Comparison of ENCODE assay signal across 9 mouse cellular contexts in the genomic region with DNA sequence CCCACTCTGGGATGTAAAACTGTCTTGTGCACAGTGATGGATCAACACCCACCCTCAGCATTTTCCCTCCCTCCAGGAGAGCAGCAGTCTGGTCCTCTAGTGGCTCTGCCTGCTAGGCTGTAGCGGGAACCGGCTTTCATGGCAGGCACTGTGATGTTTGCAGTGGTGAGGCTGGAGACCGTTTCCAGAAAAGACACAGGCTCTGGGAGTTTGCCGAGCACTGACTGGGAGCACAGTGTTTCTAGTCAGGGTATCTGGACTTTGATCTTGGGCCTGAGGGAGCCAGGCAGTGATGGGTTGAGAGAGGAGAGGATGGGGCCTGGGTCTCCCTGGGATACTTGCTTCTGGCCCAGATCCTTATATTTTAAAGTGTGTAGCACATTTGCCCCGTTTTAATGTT.
DNase-seq lines count a peak whose midpoint lies in the region; ATAC-seq lines count a peak whose summit lies in the region.
"Had no signal": no experiment of that assay in that cellular context is flagged by ENCODE, and none has a peak within 500 bp of the region (broad histone marks: within the 10 kb centered on the region; RNA-seq: fewer than 3 reads in every experiment).

No protein-coding gene starts in this region.

- no peaks in the 10 kb centered on the region for H3K27me3 ChIP-seq in hindbrain, embryonic 14.5 days (ENCODE audit: control insufficient read depth, insufficient read depth, low read length)
- H3K27me3 ChIP-seq in hindbrain, embryonic 12.5 days: no peaks in the 10 kb centered on the region
- H3K27me3 ChIP-seq: lung, embryonic 15.5 days had no signal

- H3K4me3 ChIP-seq in hindbrain, embryonic 14.5 days (replicated peaks; ENCODE audit: low read length): no peak overlapping the region
- no peak overlapping the region for H3K4me3 ChIP-seq in hindbrain, embryonic 12.5 days
- H3K4me3 ChIP-seq: lung, embryonic 15.5 days had no signal

- H3K36me3 ChIP-seq in hindbrain, embryonic 14.5 days (replicated peaks; ENCODE audit: control insufficient read depth, insufficient read depth): no peaks in the 10 kb centered on the region
- H3K36me3 ChIP-seq in hindbrain, embryonic 12.5 days: no peaks in the 10 kb centered on the region
- H3K36me3 ChIP-seq: lung, embryonic 15.5 days had no signal

- H3K9ac ChIP-seq in hindbrain, embryonic 14.5 days: no peak overlapping the region
- no peak overlapping the region for H3K9ac ChIP-seq in hindbrain, embryonic 12.5 days
- H3K9ac ChIP-seq: lung, embryonic 15.5 days had no signal

- no peak for DNase-seq in hindbrain, embryonic 14.5 days (ENCODE audit: low spot score)
- DNase-seq in embryo, embryonic 10.5 days (ENCODE audit: low spot score): peak; percentile 31
- peak; percentile 13 to 62 for DNase-seq in left cerebral cortex, postnatal 25 days (ENCODE audit: low spot score in 2 of 2)
- peak; percentile 8 to 22 for DNase-seq in right cerebral cortex, adult 2 months (ENCODE audit: low spot score in 2 of 2)
- no peak for DNase-seq in urinary bladder, adult 2 months (ENCODE audit: low spot score)
- DNase-seq: heart, adult 18-20 months had no signal

- no peak overlapping the region for H3K4me2 ChIP-seq in hindbrain, embryonic 14.5 days (replicated peaks)
- H3K4me2 ChIP-seq in hindbrain, embryonic 12.5 days (replicated peaks): no peak overlapping the region
- H3K4me2 ChIP-seq: lung, embryonic 15.5 days had no signal

- no peaks in the 10 kb centered on the region for H3K9me3 ChIP-seq in hindbrain, embryonic 14.5 days (ENCODE audit: control insufficient read depth, low read length)
- no peaks in the 10 kb centered on the region for H3K9me3 ChIP-seq in hindbrain, embryonic 12.5 days (replicated peaks)
- H3K9me3 ChIP-seq: lung, embryonic 15.5 days had no signal

- WGBS in hindbrain, embryonic 14.5 days: 64% methylated on average over 5 of the region's 5 CpGs
- WGBS in hindbrain, embryonic 12.5 days: 69% methylated on average over 5 of the region's 5 CpGs

- intact Hi-C loops in left cerebral cortex, postnatal 25 days (cut with DNase I): loop anchor here (1.0 to 5.0 kb wide), 3 partner anchors 11 to 370 kb away; no protein-coding TSS in a partner anchor

- ATAC-seq in hindbrain, embryonic 14.5 days (ENCODE audit: low FRiP score): no peak
- no peak for ATAC-seq in hindbrain, embryonic 12.5 days (ENCODE audit: low FRiP score)
- ATAC-seq in monocyte, adult 5-6 weeks (replicated peaks; ENCODE audit: insufficient number of reproducible peaks, low FRiP score, low TSS enrichment, poor library complexity, severe bottlenecking): no peak

- peaks cover 13% of the 10 kb centered on the region; the same call in 1 of the 2 replicates for H3K4me1 ChIP-seq in hindbrain, embryonic 14.5 days (replicated peaks; ENCODE audit: control insufficient read depth, insufficient read depth, low read length)
- peaks cover 17% of the 10 kb centered on the region for H3K4me1 ChIP-seq in hindbrain, embryonic 12.5 days

- peak overlapping the region; percentile 52; the same call in 1 of the 2 replicates for H3K27ac ChIP-seq in hindbrain, embryonic 14.5 days
- H3K27ac ChIP-seq in hindbrain, embryonic 12.5 days: no peak overlapping the region
- H3K27ac ChIP-seq: lung, embryonic 15.5 days had no signal

Comparison
In these comparisons a context has a peak if more than half of its experiments do, and no peak if none do; other contexts are left out.
1. DNase-seq: peak in embryo, embryonic 10.5 days (single experiment), left cerebral cortex, postnatal 25 days (2 of 2) and right cerebral cortex, adult 2 months (2 of 2); none in hindbrain, embryonic 14.5 days (single experiment) and urinary bladder, adult 2 months (single experiment).